Mouse (Mus musculus) adipocyte (in vitro differentiated cells): ENCODE data around the gene Irf2bp1.

Experiments used
- DNase-seq: peaks from one replicate; pipeline ENCODE4 v3.0.0-alpha.2; 2016; ENCODE audit warnings: low spot score

Irf2bp1 gene

GRCm38 (mm10) chr7:19003902-19004630 is at the start of gene Irf2bp1:
Gene Irf2bp1, plus strand, starts transcription at chr7:19004044.
- DNase-seq = peak; percentile 90

GRCm38 (mm10) chr7:18957569-18958383 is 46.1 kb upstream of the Irf2bp1 start:
- peak; percentile 11 for DNase-seq

GRCm38 (mm10) chr7:18958384-18958766 is 45.5 kb upstream of the Irf2bp1 start:
- no peak for DNase-seq

GRCm38 (mm10) chr7:18959446-18959845 is 44.4 kb upstream of the Irf2bp1 start:
- DNase-seq = no peak

GRCm38 (mm10) chr7:18962171-18962792 is 41.6 kb upstream of the Irf2bp1 start:
- no peak for DNase-seq

- no peak for DNase-seq
These were observed 41.0 kb upstream of the Irf2bp1 start for GRCm38 (mm10) chr7:18962795-18963194.

- DNase-seq = no peak
These were observed 40.5 kb upstream of the Irf2bp1 start for GRCm38 (mm10) chr7:18963294-18963843.

GRCm38 (mm10) chr7:18965312-18965711 is 38.5 kb upstream of the Irf2bp1 start:
- DNase-seq = no peak

- DNase-seq = no peak
These were observed 36.2 kb upstream of the Irf2bp1 start for GRCm38 (mm10) chr7:18967603-18968002.

GRCm38 (mm10) chr7:18970956-18971355 is 32.9 kb upstream of the Irf2bp1 start:
- no peak for DNase-seq

GRCm38 (mm10) chr7:18978381-18978780 is 25.5 kb upstream of the Irf2bp1 start:
- no peak for DNase-seq

- DNase-seq = no peak
These were observed 17.3 kb upstream of the Irf2bp1 start for GRCm38 (mm10) chr7:18986503-18986902.

GRCm38 (mm10) chr7:18987100-18987499 is 16.7 kb upstream of the Irf2bp1 start, which contains the start of gene Nanos2:
Gene Nanos2, plus strand, starts transcription at chr7:18987400.
- DNase-seq = no peak

- no peak for DNase-seq
These were observed 16.1 kb upstream of the Irf2bp1 start for GRCm38 (mm10) chr7:18987747-18988146.

- no peak for DNase-seq
These were observed 15.1 kb upstream of the Irf2bp1 start for GRCm38 (mm10) chr7:18988780-18989179.

- DNase-seq = no peak
These were observed 13.8 kb upstream of the Irf2bp1 start for GRCm38 (mm10) chr7:18989995-18990394.

GRCm38 (mm10) chr7:18990601-18991295 is 13.1 kb upstream of the Irf2bp1 start, which contains the start of gene Mypop:
Gene Mypop, plus strand, starts transcription at chr7:18991245.
- peak; percentile 100 for DNase-seq

- DNase-seq = no peak
These were observed 12.1 kb upstream of the Irf2bp1 start for GRCm38 (mm10) chr7:18991660-18992293.

- no peak for DNase-seq
These were observed 11.6 kb upstream of the Irf2bp1 start for GRCm38 (mm10) chr7:18992294-18992675.

- no peak for DNase-seq
These were observed 10.8 kb upstream of the Irf2bp1 start for GRCm38 (mm10) chr7:18993036-18993435.

- DNase-seq = no peak
These were observed 5.0 kb upstream of the Irf2bp1 start for GRCm38 (mm10) chr7:18998835-18999234.
